Mouse (Mus musculus) thymus, adult 2 months (tissue): ENCODE measurements at regions not wholly inside any gene's neighbourhood (a gene's known extent, or its start where the extent isn't known, plus 50 kb on each side); places are given as distances from the start of the nearest gene placed in this dataset.

Experiments
- DNase-seq: peaks from one replicate; pipeline ENCODE4 v3.0.0; 2021
- H3K27ac ChIP-seq: fragments of 200-500 bp; 2 replicates; pipeline ENCODE4 v1.5.1; 2012; ENCODE audit warnings: low read length, control low read depth; ENCODE audit not compliant: control insufficient read depth, insufficient read depth
- H3K27me3 ChIP-seq: fragments of 200-500 bp; 2 replicates; pipeline ENCODE4 v1.6.1; 2012; ENCODE audit warnings: mild to moderate bottlenecking, low read length, moderate library complexity, mixed read lengths; ENCODE audit not compliant: control insufficient read depth, insufficient read depth
- H3K36me3 ChIP-seq: fragments of 200-500 bp; 2 replicates; pipeline ENCODE4 v1.6.1; 2012; ENCODE audit warnings: mild to moderate bottlenecking, low read length, moderate library complexity; ENCODE audit not compliant: control insufficient read depth, insufficient read depth
- H3K4me1 ChIP-seq: fragments of 200-500 bp; replicated peaks from 2 replicates; pipeline ENCODE4 v1.6.1; 2012; ENCODE audit warnings: low read length; ENCODE audit not compliant: control insufficient read depth, insufficient read depth
- H3K4me3 ChIP-seq: fragments of 200-500 bp; 2 replicates; pipeline ENCODE4 v1.5.1; 2012; ENCODE audit warnings: mild to moderate bottlenecking, low read length, control low read depth, moderate library complexity; ENCODE audit not compliant: control insufficient read depth, insufficient read depth
- CTCF ChIP-seq: fragments of 200-500 bp; IDR thresholded peaks from 2 replicates; pipeline ENCODE4 v1.5.1; 2012; ENCODE audit warnings: mild to moderate bottlenecking, control low read depth, low read length, moderate library complexity, borderline replicate concordance; ENCODE audit not compliant: control insufficient read depth, poor library complexity, insufficient read depth; ENCODE audit errors: extremely low read depth
- POLR2A ChIP-seq: fragments of 200-500 bp; IDR thresholded peaks from 2 replicates; pipeline ENCODE4 v1.6.1; 2012; ENCODE audit warnings: mild to moderate bottlenecking, low read length, control low read depth, moderate library complexity; ENCODE audit not compliant: control insufficient read depth, poor library complexity, insufficient read depth; ENCODE audit errors: extremely low read depth
- WGBS: fragments of 180-500 bp; shearing (Covaris S2); methylation state at CpG from one replicate; pipeline ENCODE4 v1.1.7; 2018; 5-methylcytosine and 5-hydroxymethylcytosine counted together

- no peak for TF ChIP-seq CTCF
- TF ChIP-seq POLR2A: no peak
- 76% methylated on average over 1 of the region's 1 CpGs for WGBS
- no peak for DNase-seq
- H3K36me3 ChIP-seq: no peaks in the 10 kb centered on the region
- no peak overlapping the region for H3K27ac ChIP-seq
- H3K4me1 ChIP-seq: no peaks in the 10 kb centered on the region
- H3K27me3 ChIP-seq: no peaks in the 10 kb centered on the region
- H3K4me3 ChIP-seq: no peak overlapping the region
Observed at GRCm38 (mm10) chr1:73799996-73800395, 324.3 kb downstream of the Tns1 start.

GRCm38 (mm10) chr1:73799246-73799645, 325.0 kb downstream of the Tns1 start:
- Histone ChIP-seq H3K36me3 (no peaks in the 10 kb centered on the region), H3K27me3 (no peaks in the 10 kb centered on the region), H3K4me1 (no peaks in the 10 kb centered on the region), H3K27ac (no peak overlapping the region), H3K4me3 (no peak overlapping the region)
- TF ChIP-seq POLR2A (no peak), CTCF (no peak)
- no peak for DNase-seq
- 86% methylated on average over 8 of the region's 8 CpGs for WGBS

- H3K4me1 ChIP-seq: no peaks in the 10 kb centered on the region
- H3K27ac ChIP-seq: no peak overlapping the region
- WGBS: 94% methylated on average over 2 of the region's 2 CpGs
- no peak for DNase-seq
- H3K27me3 ChIP-seq: no peaks in the 10 kb centered on the region
- H3K4me3 ChIP-seq: no peak overlapping the region
- TF ChIP-seq CTCF: no peak
- no peak for TF ChIP-seq POLR2A
- H3K36me3 ChIP-seq: no peaks in the 10 kb centered on the region
Observed at GRCm38 (mm10) chr1:73797858-73798257, 326.4 kb downstream of the Tns1 start.

GRCm38 (mm10) chr1:73797413-73797812, 326.8 kb downstream of the Tns1 start:
- no peak for DNase-seq
- no peak for TF ChIP-seq CTCF
- TF ChIP-seq POLR2A: no peak
- WGBS: 91% methylated on average over 2 of the region's 2 CpGs
- H3K4me3 ChIP-seq: no peak overlapping the region
- H3K4me1 ChIP-seq: no peaks in the 10 kb centered on the region
- H3K27me3 ChIP-seq: no peaks in the 10 kb centered on the region
- H3K27ac ChIP-seq: no peak overlapping the region
- no peaks in the 10 kb centered on the region for H3K36me3 ChIP-seq

- 91% methylated on average over 4 of the region's 4 CpGs for WGBS
- Histone ChIP-seq H3K27me3 (no peaks in the 10 kb centered on the region), H3K4me1 (no peaks in the 10 kb centered on the region), H3K4me3 (no peak overlapping the region), H3K36me3 (no peaks in the 10 kb centered on the region), H3K27ac (no peak overlapping the region)
- TF ChIP-seq POLR2A (no peak), CTCF (no peak)
- no peak for DNase-seq
Observed at GRCm38 (mm10) chr1:73793871-73794270, 330.4 kb downstream of the Tns1 start.

GRCm38 (mm10) chr1:73793256-73793655, 331.0 kb downstream of the Tns1 start:
- TF ChIP-seq CTCF (no peak), POLR2A (no peak)
- no peaks in the 10 kb centered on the region for H3K27me3 ChIP-seq
- H3K27ac ChIP-seq: no peak overlapping the region
- no peak for DNase-seq
- no peaks in the 10 kb centered on the region for H3K4me1 ChIP-seq
- 88% methylated on average over 3 of the region's 3 CpGs for WGBS
- no peak overlapping the region for H3K4me3 ChIP-seq
- H3K36me3 ChIP-seq: no peaks in the 10 kb centered on the region

GRCm38 (mm10) chr1:73792311-73792710, 331.9 kb downstream of the Tns1 start:
- no peak for TF ChIP-seq CTCF
- TF ChIP-seq POLR2A: no peak
- H3K36me3 ChIP-seq: no peaks in the 10 kb centered on the region
- 94% methylated on average over 5 of the region's 5 CpGs for WGBS

More at GRCm38 (mm10) chr1:73792311-73792710, 331.9 kb downstream of the Tns1 start:
- H3K27ac ChIP-seq: no peak overlapping the region
- H3K4me3 ChIP-seq: no peak overlapping the region
- no peaks in the 10 kb centered on the region for H3K4me1 ChIP-seq
- no peak for DNase-seq
- no peaks in the 10 kb centered on the region for H3K27me3 ChIP-seq
